Mouse (Mus musculus) forebrain, embryonic 15.5 days (tissue): ENCODE measurements at regions not wholly inside any gene's neighbourhood (a gene's known extent, or its start where the extent isn't known, plus 50 kb on each side); places are given as distances from the start of the nearest gene placed in this dataset.

ENCODE experiments used
- ATAC-seq: fragments of 200-750 bp; cut with Nextera tagmentation; replicated peaks from 2 replicates; pipeline ENCODE4 v1.8.0; 2017; ENCODE audit warnings: mild to moderate bottlenecking, moderate TSS enrichment, moderate library complexity
- H3K27ac ChIP-seq: fragments of 300-500 bp; sonication (generic); replicated peaks from 2 replicates; pipeline ENCODE4 v1.5.1; 2015; ENCODE audit warnings: mild to moderate bottlenecking, inconsistent platforms
- H3K27me3 ChIP-seq: fragments of 300-500 bp; sonication (generic); 2 replicates; pipeline ENCODE4 v1.6.1; 2015; ENCODE audit warnings: inconsistent platforms
- H3K36me3 ChIP-seq: fragments of 300-500 bp; sonication (generic); 2 replicates; pipeline ENCODE4 v1.6.1; 2015; ENCODE audit warnings: mild to moderate bottlenecking, inconsistent platforms
- H3K4me1 ChIP-seq: fragments of 300-500 bp; sonication (generic); 2 replicates; pipeline ENCODE4 v1.6.1; 2015; ENCODE audit warnings: inconsistent platforms
- H3K4me2 ChIP-seq: fragments of 300-500 bp; sonication (generic); replicated peaks from 2 replicates; pipeline ENCODE4 v1.6.1; 2015; ENCODE audit warnings: mild to moderate bottlenecking, inconsistent platforms
- H3K4me3 ChIP-seq: fragments of 300-500 bp; sonication (generic); 2 replicates; pipeline ENCODE4 v1.5.1; 2015; ENCODE audit warnings: mild to moderate bottlenecking, inconsistent platforms
- H3K9ac ChIP-seq: fragments of 300-500 bp; sonication (generic); replicated peaks from 2 replicates; pipeline ENCODE4 v1.6.1; 2015; ENCODE audit warnings: mild to moderate bottlenecking, inconsistent platforms
- H3K9me3 ChIP-seq: fragments of 300-500 bp; sonication (generic); 2 replicates; pipeline ENCODE4 v1.6.1; 2016; ENCODE audit warnings: inconsistent platforms
- WGBS: fragments of 180-500 bp; shearing (Covaris S2); methylation state at CpG from one replicate; pipeline ENCODE4 v1.1.7; 2015; ENCODE audit warnings: mixed read lengths; 5-methylcytosine and 5-hydroxymethylcytosine counted together

DNA sequence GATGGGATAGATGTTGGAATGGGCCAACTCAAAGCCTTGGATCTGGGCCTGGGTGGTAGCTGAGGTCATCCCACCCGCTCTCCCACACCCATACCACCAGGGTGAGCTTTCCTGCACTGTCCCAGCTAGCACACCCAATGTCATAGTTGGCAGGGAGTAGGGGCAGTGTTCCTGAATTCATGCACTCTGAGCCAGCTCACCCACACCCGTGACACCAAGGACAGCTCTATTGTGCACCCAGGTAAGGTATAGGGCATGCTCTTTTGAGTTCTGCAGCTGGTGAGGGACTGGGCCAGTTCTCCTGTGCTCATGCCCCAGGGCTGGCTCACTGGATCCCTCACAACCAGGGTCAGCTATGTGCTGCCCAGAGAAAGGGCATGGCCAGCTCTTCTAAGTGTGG, 64.8 kb upstream of the Peli2 start:
- H3K9ac ChIP-seq = no peak overlapping the region
- peaks cover 6% of the 10 kb centered on the region; the same call in 1 of the 2 replicates for H3K4me1 ChIP-seq
- H3K4me2 ChIP-seq = no peak overlapping the region
- no peaks in the 10 kb centered on the region for H3K9me3 ChIP-seq
- H3K36me3 ChIP-seq = no peaks in the 10 kb centered on the region
- no peak overlapping the region for H3K27ac ChIP-seq
- H3K27me3 ChIP-seq = no peaks in the 10 kb centered on the region
- 87% methylated on average over 2 of the region's 2 CpGs for WGBS
- H3K4me3 ChIP-seq = no peak overlapping the region
- ATAC-seq = no peak

DNA sequence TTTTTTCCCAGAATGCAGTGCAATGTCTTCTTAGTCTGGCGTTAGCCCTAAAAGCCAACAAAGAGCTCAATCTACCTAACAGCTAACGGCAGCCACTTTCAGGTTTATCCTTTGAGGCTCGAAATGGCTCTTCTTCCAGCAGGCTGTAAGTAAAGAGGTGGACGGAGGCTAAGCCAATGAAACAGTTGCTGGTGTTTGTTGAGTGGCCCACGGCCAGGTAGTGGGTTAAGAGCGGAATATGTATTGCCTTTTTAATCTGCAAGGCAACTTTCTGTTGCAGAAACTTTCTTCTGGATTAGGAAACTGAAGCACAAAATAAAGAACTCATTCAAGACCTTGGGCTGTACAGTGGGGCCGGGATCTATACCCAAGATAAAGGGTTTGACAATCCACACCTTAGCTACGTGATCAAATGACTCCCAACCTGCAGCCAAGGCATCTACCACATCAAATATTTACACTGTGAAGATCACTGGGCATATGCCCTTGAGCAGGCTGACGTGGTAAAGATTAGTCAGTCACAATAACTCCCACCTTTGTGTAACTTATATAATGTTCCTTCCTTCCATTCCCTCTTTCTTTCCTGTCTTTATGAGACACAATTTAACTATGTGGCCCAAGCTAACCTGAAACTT, 62.3 kb upstream of the Peli2 start:
- Histone ChIP-seq H3K4me2 (no peak overlapping the region), H3K9me3 (no peaks in the 10 kb centered on the region), H3K27ac (no peak overlapping the region), H3K27me3 (no peaks in the 10 kb centered on the region), H3K4me3 (no peak overlapping the region), H3K4me1 (no peaks in the 10 kb centered on the region), H3K36me3 (no peaks in the 10 kb centered on the region), H3K9ac (no peak overlapping the region)
- no peak for ATAC-seq
- WGBS = 90% methylated on average over 9 of the region's 9 CpGs

DNA sequence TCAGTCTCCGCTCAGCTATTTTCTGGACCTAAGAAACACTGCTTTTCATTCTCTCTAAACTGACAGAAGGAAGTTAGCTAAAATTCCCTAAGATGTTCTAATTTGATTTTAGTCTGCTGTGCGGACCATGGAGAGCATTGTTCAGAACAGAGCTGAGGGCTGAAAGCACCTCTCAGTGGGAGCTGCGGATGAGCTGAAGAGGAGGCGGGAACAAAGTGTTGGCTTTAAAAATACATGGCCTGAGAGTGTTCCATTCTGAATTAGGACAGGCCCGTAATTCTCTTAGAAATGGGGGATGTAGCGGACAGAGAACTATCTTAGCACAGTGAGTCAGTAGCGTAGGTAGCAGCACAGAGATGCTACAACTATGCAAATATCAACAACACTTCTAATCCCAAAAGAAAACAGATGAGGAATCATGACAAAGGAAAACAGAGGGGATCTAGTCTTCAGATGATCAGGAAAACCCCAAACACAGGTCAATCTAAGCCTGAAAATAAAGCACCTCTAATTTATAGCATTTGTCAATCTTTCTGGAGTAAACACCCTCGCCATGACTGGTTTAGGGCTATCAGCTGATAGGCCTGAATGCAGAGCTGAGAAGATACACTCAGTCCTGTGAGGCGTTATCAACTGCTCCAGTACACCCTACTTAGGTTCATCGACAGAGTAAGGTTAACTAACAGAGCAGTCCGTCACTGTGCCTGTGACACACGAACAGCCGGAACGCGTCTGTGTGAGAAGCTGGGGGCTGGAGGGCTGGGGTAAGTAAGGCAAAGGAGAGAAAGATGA, 60.8 kb upstream of the Peli2 start:
- no peak overlapping the region for H3K4me2 ChIP-seq
- H3K9ac ChIP-seq = no peak overlapping the region
- no peak for ATAC-seq
- no peaks in the 10 kb centered on the region for H3K27me3 ChIP-seq
- no peaks in the 10 kb centered on the region for H3K9me3 ChIP-seq
- WGBS = 67% methylated on average over 15 of the region's 15 CpGs
- no peak overlapping the region for H3K4me3 ChIP-seq
- H3K4me1 ChIP-seq = no peaks in the 10 kb centered on the region
- H3K36me3 ChIP-seq = no peaks in the 10 kb centered on the region
- H3K27ac ChIP-seq = no peak overlapping the region

DNA sequence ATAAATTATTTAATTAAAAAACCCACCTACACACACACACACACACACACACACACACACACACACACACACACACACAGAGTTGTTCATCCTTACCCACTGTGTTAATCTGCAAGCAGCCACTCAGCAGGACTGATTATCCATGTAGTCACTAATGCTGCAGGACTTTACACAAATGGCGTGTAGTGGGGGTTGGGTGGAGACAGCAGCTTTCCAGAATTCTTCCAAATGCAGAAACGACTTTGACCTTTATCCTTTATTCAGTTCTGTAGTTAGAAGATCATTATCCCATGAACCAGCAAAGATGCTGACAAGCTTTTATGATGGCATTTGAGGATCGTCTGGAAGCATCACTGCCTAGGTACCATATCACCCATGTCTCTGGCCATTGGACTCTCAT, 52.0 kb upstream of the Peli2 start:
- Histone ChIP-seq H3K4me2 (no peak overlapping the region), H3K9ac (no peak overlapping the region), H3K27me3 (no peaks in the 10 kb centered on the region), H3K36me3 (no peaks in the 10 kb centered on the region), H3K4me1 (0 out of 2 replicates have a peak, but pooled peaks cover under 1% of the 10 kb centered on the region), H3K4me3 (no peak overlapping the region), H3K9me3 (no peaks in the 10 kb centered on the region), H3K27ac (no peak overlapping the region)
- no peak for ATAC-seq
- 84% methylated on average over 3 of the region's 3 CpGs for WGBS
